Mouse (Mus musculus): ENCODE measurements at regions not wholly inside any gene's neighbourhood (a gene's known extent, or its start where the extent isn't known, plus 50 kb on each side); places are given as distances from the start of the nearest gene placed in this dataset.

DNA sequence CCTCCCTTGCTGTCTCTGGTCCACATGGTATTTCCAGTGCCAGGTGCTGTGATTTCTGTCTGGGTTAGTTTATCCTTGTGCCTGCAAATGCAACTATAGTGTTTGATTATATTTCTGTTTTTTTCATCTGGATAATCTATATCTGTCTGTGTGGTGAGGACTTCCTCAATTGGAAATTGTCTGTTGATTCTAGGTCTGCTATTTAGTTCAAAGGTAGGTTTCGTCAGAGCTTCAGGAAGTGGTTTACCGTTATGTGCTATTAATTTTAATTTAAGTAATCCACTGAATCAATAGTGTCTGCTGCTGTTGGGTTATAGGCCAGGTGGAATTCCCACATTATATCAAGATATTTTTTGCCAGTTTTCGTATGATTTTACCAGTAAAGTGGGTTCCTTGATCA is 2143.9 kb downstream of the 4930444P10Rik start:
- TF ChIP-seq CTCF (IDR thresholded peaks at IDR 0.05; ENCODE audit: low read depth) (no peak), EP300 (IDR thresholded peaks at IDR 0.05; ENCODE audit: low read depth) (no peak)
